Mouse (Mus musculus) limb, embryonic 10.5 days (tissue): Measurements from ENCODE around the gene Hsd17b11. TPM values are rescaled to one million over a fixed set of nuclear protein-coding genes. Genes with fewer than 3 reads are reported as not detected.

Source experiments
- DNase-seq: peaks from one replicate; pipeline ENCODE4 v3.0.0-alpha.2; 2017; ENCODE audit warnings: low spot score
- H3K27ac ChIP-seq: fragments of 300-500 bp; sonication (generic); 2 replicates; pipeline ENCODE4 v1.5.1; 2016; ENCODE audit warnings: mild to moderate bottlenecking
- H3K27me3 ChIP-seq: fragments of 300-500 bp; sonication (generic); 2 replicates; pipeline ENCODE4 v1.6.1; 2016; ENCODE audit warnings: low read depth, mild to moderate bottlenecking; ENCODE audit not compliant: poor library complexity, severe bottlenecking
- H3K36me3 ChIP-seq: fragments of 300-500 bp; sonication (generic); 2 replicates; pipeline ENCODE4 v1.6.1; 2016; ENCODE audit warnings: mild to moderate bottlenecking, moderate library complexity
- H3K4me1 ChIP-seq: fragments of 300-500 bp; sonication (generic); 2 replicates; pipeline ENCODE4 v1.6.1; 2016
- H3K4me3 ChIP-seq: fragments of 300-500 bp; sonication (generic); 2 replicates; pipeline ENCODE4 v1.5.1; 2016; ENCODE audit warnings: mild to moderate bottlenecking, moderate library complexity
- H3K9me3 ChIP-seq: fragments of 300-500 bp; sonication (generic); replicated peaks from 2 replicates; pipeline ENCODE4 v1.6.1; 2016; ENCODE audit warnings: mild to moderate bottlenecking
- WGBS: fragments of 180-500 bp; shearing (Covaris S2); methylation state at CpG from one replicate; pipeline ENCODE4 v1.1.7; 2016; 5-methylcytosine and 5-hydroxymethylcytosine counted together
- polyA plus RNA-seq: library from polyadenylated mRNA; unstranded; fragments of >200 nt; fragmentation: Nextera tagmentation; extraction: Ambion mirVana; gene quantifications from 2 replicates; pipeline ENCODE4 v1.2.1, GENCODE M21; 2016

Gene Hsd17b11
- polyA plus RNA-seq, 1 experiment from 2014 or later: 2.4 TPM

DNA sequence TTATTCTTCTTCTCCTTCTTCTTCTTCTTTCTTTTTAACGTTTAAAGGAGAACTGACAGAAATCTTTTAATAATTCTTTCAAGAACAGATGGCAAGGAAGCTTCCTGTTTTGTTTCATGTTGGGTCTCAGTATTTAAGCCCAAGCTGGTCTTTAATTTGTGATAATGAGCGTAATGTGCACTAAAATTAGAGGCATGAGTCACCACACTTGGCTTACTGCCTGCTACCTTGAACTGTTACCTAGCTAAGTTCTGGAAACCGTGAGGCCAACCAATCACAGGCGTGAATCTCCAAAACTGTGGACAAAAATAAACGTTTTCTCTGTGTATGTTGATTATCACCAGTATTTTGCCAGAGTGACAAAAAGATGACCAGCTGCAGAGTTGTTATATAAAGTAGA is 23.0 kb downstream of the Hsd17b11 start:
- no peaks in the 10 kb centered on the region for H3K27me3 ChIP-seq
- H3K4me1 ChIP-seq: peaks cover 10% of the 10 kb centered on the region
- no peak overlapping the region for H3K27ac ChIP-seq
- H3K36me3 ChIP-seq: no peaks in the 10 kb centered on the region
- no peak for DNase-seq
- no peak overlapping the region for H3K4me3 ChIP-seq
- 85% methylated on average over 5 of the region's 5 CpGs for WGBS
- no peaks in the 10 kb centered on the region for H3K9me3 ChIP-seq

DNA sequence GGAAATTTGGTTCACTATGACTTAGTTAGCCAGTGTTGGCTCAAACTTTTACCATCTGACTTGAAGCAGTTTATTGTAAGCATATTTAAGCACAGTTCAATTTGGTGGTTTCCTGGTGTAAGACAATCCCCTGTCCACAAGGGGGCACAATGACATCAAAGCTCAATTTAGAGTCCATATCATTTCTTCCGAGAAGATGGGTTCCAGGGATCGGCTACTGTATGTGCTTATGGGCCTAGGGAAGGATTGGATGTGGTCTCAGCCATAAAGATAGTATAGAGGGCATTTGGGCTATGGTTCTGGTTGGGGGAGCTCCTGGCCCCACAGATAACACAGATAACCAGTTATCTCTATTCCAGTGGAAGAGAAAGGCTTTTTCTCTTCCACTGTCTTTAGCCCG is 26.5 kb downstream of the Hsd17b11 start:
- DNase-seq: no peak
- no peak overlapping the region for H3K27ac ChIP-seq
- no peaks in the 10 kb centered on the region for H3K9me3 ChIP-seq
- 64% methylated on average over 3 of the region's 3 CpGs for whole genome bisulfite sequencing
- no peaks in the 10 kb centered on the region for H3K4me1 ChIP-seq
- H3K36me3 ChIP-seq: no peaks in the 10 kb centered on the region
- H3K27me3 ChIP-seq: no peaks in the 10 kb centered on the region
- no peak overlapping the region for H3K4me3 ChIP-seq

DNA sequence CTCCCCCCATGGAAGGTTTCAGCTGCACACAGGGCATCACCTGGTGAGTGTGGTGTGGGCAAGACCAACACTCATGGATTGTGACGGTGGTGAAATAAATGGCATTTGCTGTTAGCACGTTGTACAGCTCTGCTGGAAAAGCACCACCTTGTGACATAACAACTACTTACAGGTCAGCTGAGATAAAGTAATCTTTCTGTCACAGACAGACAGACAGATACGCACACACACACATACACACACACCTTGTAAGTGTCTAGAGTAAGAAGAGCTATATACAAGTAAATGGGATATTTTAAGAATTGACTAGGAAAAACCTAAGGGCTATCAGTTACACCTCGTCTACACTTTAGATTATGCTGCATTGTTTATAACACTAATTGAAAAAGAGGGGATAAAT is 27.1 kb downstream of the Hsd17b11 start:
- no peaks in the 10 kb centered on the region for H3K9me3 ChIP-seq
- WGBS: 85% methylated on average over 4 of the region's 4 CpGs
- H3K27me3 ChIP-seq: no peaks in the 10 kb centered on the region
- DNase-seq: no peak
- no peak overlapping the region for H3K4me3 ChIP-seq
- no peaks in the 10 kb centered on the region for H3K4me1 ChIP-seq
- H3K36me3 ChIP-seq: 0 out of 2 replicates have a peak, but pooled peaks cover 3% of the 10 kb centered on the region
- H3K27ac ChIP-seq: no peak overlapping the region

DNA sequence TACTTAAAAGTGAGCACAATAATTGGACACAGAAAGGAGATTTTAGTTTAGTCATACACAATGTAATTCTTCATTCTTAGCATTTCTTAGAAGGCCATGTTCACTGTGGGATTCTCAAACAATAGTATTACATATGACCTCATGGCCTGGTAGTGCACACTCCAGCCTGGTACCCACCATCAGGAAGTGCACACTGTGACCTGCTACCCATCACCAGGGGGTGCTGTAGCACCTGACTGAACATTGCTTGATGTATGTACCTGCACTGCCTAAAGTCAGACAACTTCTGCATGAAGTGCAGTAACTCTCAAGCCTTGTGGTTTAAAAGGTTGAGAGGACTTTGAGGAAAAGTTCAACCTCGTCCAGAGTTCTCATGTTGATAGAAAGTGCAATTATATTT is 28.1 kb downstream of the Hsd17b11 start:
- Histone ChIP-seq H3K36me3 (peaks cover 8% of the 10 kb centered on the region; the same call in 1 of the 2 replicates), H3K27ac (no peak overlapping the region), H3K4me3 (no peak overlapping the region), H3K4me1 (no peaks in the 10 kb centered on the region), H3K27me3 (no peaks in the 10 kb centered on the region), H3K9me3 (no peaks in the 10 kb centered on the region)
- 88% methylated on average over 1 of the region's 1 CpGs for WGBS
- no peak for DNase-seq

DNA sequence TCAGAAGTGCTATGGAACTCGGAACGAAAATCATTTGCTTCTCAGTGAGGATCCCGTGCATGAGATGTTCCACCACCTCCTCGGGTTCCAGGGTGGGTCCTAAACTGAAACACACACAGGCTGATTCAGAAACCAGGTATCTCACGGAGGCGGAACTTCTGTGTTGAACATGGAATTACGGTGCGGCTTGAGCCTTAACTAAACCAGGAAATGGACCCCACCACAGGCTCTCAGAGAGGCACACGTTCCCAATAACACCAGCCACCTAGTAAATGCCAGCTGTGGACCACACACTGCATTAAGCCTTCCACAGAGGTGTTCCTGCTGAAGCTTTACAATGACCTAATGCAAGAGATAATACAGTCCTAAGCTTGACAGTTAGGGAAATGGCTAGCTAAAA is 28.9 kb downstream of the Hsd17b11 start:
- no peak for DNase-seq
- H3K27me3 ChIP-seq: no peaks in the 10 kb centered on the region
- no peak overlapping the region for H3K4me3 ChIP-seq
- H3K9me3 ChIP-seq: no peaks in the 10 kb centered on the region
- H3K36me3 ChIP-seq: peaks cover 8% of the 10 kb centered on the region; the same call in 1 of the 2 replicates
- no peak overlapping the region for H3K27ac ChIP-seq
- H3K4me1 ChIP-seq: no peaks in the 10 kb centered on the region
- 86% methylated on average over 9 of the region's 9 CpGs for WGBS

DNA sequence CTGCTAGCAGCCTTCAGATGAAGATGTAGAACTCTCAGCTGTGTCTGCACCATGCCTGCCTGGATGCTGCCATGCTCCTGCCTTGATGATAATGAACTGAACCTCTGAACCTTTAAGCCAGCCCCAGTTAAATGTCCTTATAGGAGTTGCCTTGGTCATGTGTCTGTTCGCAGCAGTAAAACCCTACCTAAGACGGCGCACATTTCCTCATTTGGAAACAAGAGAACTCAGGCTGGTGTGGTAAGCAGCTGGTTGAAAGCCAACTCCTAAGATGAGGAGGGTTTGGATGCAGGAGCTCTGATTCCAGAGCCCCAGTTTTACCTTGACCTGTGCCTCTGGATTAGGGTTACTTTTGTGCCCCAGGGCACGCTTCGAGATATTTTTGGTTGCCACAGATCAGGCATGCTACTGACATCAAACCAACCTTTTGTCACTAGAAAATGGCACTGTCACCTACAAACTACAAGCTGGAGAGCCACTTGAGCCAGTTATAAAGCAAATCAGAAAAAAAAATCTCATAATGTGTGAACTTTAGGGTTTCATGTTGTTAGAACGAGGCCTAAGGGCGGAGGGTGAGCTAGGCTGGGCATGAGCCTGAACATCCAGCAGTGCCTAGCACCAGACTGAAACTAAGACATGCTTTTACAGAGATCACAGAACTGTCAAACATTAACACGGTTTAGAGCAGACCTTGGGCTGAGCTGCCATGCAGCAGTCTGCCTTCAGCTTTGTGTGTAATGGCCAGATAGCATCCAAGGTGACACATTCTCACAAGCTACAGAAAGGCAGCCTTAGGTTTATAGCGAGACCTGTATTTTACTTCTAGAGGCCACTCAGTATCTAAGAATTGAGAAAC is 40.8 kb downstream of the Hsd17b11 start:
- no peaks in the 10 kb centered on the region for H3K9me3 ChIP-seq
- 91% methylated on average over 9 of the region's 9 CpGs for WGBS
- no peak overlapping the region for H3K4me3 ChIP-seq
- H3K36me3 ChIP-seq: no peaks in the 10 kb centered on the region
- no peaks in the 10 kb centered on the region for H3K27me3 ChIP-seq
- no peak for DNase-seq
- no peak overlapping the region for H3K27ac ChIP-seq
- no peaks in the 10 kb centered on the region for H3K4me1 ChIP-seq

DNA sequence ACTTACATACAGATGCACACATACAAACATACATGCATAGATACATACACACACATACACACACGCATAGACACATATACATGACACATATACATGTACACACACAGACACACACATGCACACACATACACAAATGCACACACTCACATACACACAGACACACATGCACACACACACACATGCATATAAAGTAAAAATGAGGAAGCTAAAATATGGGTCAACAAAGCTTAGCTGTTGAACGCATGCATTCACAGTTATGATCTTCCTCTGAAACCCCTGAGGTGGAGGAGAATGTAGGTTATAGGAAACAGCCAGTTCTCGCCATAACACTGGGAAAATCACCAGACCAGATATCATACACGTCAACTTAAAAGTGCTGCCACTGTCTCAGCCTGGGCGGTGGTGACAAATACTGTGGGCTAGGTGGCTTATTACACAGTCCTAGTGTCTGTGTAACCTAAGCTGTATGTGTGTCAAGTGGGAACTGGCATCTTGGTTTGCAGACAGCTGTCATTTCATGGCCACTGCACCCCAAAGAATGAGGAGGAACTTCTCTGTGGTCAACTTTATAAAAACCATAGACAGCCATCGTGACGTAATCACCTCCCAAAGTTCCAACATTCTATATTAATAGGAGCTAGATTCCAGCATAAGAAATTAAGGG is 43.7 kb downstream of the Hsd17b11 start:
- no peaks in the 10 kb centered on the region for H3K4me1 ChIP-seq
- DNase-seq: no peak
- 90% methylated on average over 7 of the region's 7 CpGs for WGBS
- no peaks in the 10 kb centered on the region for H3K36me3 ChIP-seq
- no peak overlapping the region for H3K4me3 ChIP-seq
- H3K27ac ChIP-seq: no peak overlapping the region
- no peaks in the 10 kb centered on the region for H3K9me3 ChIP-seq
- H3K27me3 ChIP-seq: no peaks in the 10 kb centered on the region

DNA sequence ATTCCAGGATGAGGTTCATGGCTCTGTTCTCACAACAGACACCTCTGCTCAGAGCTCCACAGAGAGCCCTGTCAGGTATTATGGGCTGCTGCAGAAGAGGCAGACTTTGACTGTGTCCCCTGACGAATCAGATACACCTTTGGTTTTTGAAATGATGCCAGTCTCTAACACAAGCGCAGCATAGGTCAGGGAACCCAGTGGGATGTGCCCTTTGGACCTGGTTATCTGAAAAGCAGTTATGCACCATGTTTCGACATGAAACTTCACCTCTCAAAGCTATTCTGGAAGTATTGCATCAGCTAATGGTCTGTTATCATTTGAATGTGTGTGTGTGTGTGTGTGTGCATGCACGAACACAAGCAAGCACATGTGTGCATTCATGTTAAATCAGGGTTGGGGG is 44.4 kb downstream of the Hsd17b11 start, which contains the start of gene Hsd17b13:
Hsd17b13 (minus strand) TSS at position 114 of the 400 bp plus-strand sequence.
- Histone ChIP-seq H3K4me1 (peaks cover 3% of the 10 kb centered on the region; the same call in 1 of the 2 replicates), H3K27me3 (no peaks in the 10 kb centered on the region), H3K27ac (no peak within 1 kb of the TSS), H3K9me3 (no peaks in the 10 kb centered on the region), H3K4me3 (no peak within 1 kb of the TSS), H3K36me3 (no peaks in the 10 kb centered on the region)
- WGBS: 92% methylated on average over 4 of the region's 4 CpGs
- no peak for DNase-seq

DNA sequence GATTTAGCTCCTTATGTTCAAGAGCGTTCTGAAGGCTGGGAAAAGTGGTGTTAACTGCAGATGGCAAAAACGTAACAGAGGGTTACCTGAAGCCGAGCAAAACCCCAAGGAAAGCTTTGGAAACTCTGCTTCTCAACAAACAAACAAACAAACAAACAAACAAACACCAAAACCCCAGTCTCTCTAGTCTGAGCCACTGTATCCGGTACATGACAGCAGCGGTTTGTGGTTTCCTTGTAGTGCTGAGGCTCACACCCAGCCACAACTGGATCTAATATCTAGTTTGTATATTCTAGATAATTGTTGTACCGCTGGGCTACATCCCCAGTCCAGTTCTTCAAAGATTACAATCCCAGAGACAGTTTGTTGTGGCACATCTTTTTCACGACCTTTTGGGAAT is 46.0 kb downstream of the Hsd17b11 start:
- Histone ChIP-seq H3K4me3 (no peak overlapping the region), H3K4me1 (peaks cover 4% of the 10 kb centered on the region; the same call in 1 of the 2 replicates), H3K27ac (no peak overlapping the region), H3K27me3 (no peaks in the 10 kb centered on the region), H3K9me3 (no peaks in the 10 kb centered on the region), H3K36me3 (no peaks in the 10 kb centered on the region)
- no peak for DNase-seq
- 75% methylated on average over 7 of the region's 7 CpGs for WGBS

DNA sequence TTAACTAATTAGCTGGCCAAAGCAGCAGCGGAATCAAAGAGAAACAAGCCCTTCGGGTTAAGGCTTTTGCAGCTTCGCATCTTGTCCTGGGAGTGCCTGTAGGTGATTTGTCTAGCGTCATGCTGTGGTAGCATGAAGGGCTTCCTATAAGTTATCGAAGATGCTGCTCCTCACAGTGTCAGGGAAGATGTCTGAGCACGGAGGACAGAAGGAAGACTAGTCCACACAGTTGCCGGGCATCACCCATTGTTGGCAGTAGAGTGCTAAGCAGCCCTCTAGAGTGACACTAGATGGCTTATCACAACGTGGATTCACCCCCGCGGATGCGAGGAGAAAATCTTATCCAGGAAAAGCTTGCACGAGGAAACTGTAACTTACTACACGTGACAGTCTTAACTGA is 48.9 kb downstream of the Hsd17b11 start:
- H3K27ac ChIP-seq: no peak overlapping the region
- peaks cover 4% of the 10 kb centered on the region; the same call in 1 of the 2 replicates for H3K4me1 ChIP-seq
- no peaks in the 10 kb centered on the region for H3K9me3 ChIP-seq
- DNase-seq: no peak
- no peak overlapping the region for H3K4me3 ChIP-seq
- 75% methylated on average over 13 of the region's 13 CpGs for whole genome bisulfite sequencing
- H3K27me3 ChIP-seq: no peaks in the 10 kb centered on the region
- no peaks in the 10 kb centered on the region for H3K36me3 ChIP-seq

DNA sequence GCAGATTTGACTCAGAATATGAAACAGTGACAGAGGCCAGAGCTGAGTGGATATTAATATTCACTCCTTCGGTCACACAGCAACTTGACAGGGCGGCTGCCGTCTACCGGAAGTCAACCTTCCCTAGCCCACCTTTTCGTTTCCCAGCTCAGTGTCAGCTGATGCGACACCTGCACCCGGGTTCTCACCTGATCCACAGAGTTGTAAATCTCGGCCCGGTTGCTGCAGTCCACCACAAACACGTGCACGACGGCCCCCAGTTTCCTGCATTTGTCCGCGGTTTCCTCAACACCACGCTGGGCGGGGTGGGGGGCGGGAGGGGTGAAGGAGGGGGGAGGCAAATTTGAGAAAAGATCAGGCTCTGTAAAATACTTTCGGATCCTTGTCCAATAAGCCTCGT is 49.3 kb downstream of the Hsd17b11 start:
- H3K36me3 ChIP-seq: no peaks in the 10 kb centered on the region
- H3K27me3 ChIP-seq: no peaks in the 10 kb centered on the region
- H3K4me1 ChIP-seq: peaks cover 4% of the 10 kb centered on the region; the same call in 1 of the 2 replicates
- H3K27ac ChIP-seq: no peak overlapping the region
- H3K4me3 ChIP-seq: no peak overlapping the region
- no peak for DNase-seq
- WGBS: 68% methylated on average over 19 of the region's 19 CpGs
- no peaks in the 10 kb centered on the region for H3K9me3 ChIP-seq

DNA sequence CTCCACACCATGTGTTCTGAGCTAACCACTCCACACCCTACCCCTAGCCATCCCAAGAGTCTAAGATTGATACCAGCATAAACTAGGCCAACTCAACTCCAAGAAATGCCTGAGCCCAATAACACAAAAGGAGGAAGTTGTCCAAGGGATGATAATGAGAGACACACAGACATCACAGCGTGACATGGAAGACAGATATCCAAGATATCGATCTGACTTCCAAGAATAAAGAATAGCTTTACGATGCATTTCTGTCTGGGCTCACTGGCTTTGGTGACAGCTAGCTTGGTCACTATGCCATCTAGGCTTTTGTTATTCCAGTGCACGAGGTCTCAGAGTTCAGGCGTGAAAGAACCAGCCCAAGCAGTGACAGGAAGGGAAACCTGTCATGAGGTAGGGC is 50.7 kb downstream of the Hsd17b11 start:
- Histone ChIP-seq H3K4me1 (peaks cover 4% of the 10 kb centered on the region; the same call in 1 of the 2 replicates), H3K9me3 (no peaks in the 10 kb centered on the region), H3K4me3 (no peak overlapping the region), H3K27me3 (no peaks in the 10 kb centered on the region), H3K27ac (no peak overlapping the region), H3K36me3 (no peaks in the 10 kb centered on the region)
- WGBS: 78% methylated on average over 5 of the region's 5 CpGs
- DNase-seq: no peak

DNA sequence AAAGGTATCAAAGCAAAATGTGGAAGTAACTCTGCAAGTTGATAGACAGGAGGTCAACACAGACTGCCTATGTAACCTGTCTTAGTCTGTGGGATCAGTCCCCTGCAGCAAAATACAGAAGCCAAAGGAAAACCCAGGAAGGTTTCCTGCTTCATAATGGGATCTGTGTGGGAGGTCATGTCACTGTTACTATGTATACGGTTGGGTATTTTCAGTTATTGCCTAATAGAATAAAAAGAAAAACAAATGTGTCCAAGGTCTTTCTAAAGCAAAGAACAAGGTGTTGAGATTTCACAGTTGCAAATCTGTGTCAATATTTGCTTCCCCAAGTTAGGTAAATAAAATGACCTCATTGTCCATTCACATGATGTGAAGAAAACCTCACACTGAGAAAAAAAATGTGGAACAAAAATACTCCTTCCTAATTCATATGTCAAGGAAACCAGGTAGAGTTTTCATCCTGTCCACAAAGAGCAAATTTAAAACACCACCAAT is 58.7 kb downstream of the Hsd17b11 start:
- H3K27me3 ChIP-seq: no peaks in the 10 kb centered on the region
- H3K4me1 ChIP-seq: no peaks in the 10 kb centered on the region
- 91% methylated on average over 1 of the region's 1 CpGs for WGBS
- DNase-seq: no peak
- no peaks in the 10 kb centered on the region for H3K9me3 ChIP-seq
- H3K36me3 ChIP-seq: no peaks in the 10 kb centered on the region
- no peak overlapping the region for H3K27ac ChIP-seq
- no peak overlapping the region for H3K4me3 ChIP-seq
